17 mouse cellular contexts compared by ENCODE assay signal in the genomic region with DNA sequence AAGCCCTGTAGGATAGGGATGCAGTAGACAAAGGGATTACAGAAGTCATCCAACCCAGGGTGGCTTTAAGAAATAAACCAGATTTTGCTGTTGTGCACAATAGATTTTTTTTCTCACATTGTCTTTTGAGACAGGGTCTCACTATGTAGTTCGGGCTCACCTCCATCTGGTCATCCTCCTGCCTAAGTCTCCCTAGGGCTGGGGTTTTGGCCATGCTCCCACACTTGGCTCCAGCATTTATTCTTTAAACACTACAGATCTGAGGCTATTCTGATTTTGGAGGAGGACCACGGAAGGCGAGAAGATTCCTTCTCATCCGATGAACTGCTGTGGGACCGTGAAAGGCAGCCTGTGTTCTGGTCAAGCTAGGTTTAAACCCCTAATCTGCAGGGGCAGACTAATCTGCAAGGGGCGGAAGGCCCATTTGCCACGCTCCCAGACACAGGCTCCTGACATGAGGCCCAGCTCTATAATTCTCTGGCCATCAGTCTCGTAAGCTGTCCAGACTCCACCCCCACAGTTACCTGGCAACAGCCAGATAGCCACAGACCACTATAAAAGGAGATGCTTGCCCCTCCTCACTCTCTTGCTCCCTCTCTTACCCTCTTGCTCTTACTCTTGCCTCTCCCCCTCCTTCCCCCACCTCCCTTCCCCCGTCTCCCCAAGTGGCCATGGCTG. TPM values are rescaled to one million over a fixed set of nuclear protein-coding genes. Genes with fewer than 3 reads are reported as not detected.
DNase-seq lines count a peak whose midpoint lies in the region; ATAC-seq lines count a peak whose summit lies in the region.
"Had no signal": no experiment of that assay in that cellular context is flagged by ENCODE, and none has a peak within 500 bp of the region (broad histone marks: within the 10 kb centered on the region; RNA-seq: fewer than 3 reads in every experiment).

No protein-coding gene starts in this region.

- H3K36me3 ChIP-seq in neural tube, embryonic 11.5 days (ENCODE audit: control insufficient read depth, insufficient read depth, low read length), result no peaks in the 10 kb centered on the region
- no peaks in the 10 kb centered on the region for H3K36me3 ChIP-seq in midbrain, embryonic 12.5 days
- H3K36me3 ChIP-seq in stomach, embryonic 16.5 days (ENCODE audit: control insufficient read depth, insufficient read depth, low read length), result peaks cover 71% of the 10 kb centered on the region
- H3K36me3 ChIP-seq: neural tube, embryonic 12.5 days had no signal

- peak; percentile 50 for ATAC-seq in neural tube, embryonic 11.5 days (ENCODE audit: insufficient read depth, low FRiP score, low TSS enrichment)
- peak; percentile 66 for ATAC-seq in midbrain, embryonic 12.5 days (ENCODE audit: low FRiP score, low read depth)
- 0 out of 2 replicates have a peak, but pooled peaks have one; percentile 19 for ATAC-seq in stomach, embryonic 16.5 days (ENCODE audit: insufficient read depth, low FRiP score)
- no peak for ATAC-seq in erythroblast, adult 5-6 weeks (replicated peaks; ENCODE audit: low FRiP score, poor library complexity, severe bottlenecking)
- ATAC-seq: intestine, embryonic 16.5 days had no signal

- peak; percentile 54 to 68 for DNase-seq in cerebellum, postnatal 14 days
- no peak for DNase-seq in cerebellum, adult 18-20 months
- DNase-seq in neural tube, embryonic 11.5 days (ENCODE audit: low spot score), result no peak
- no peak for DNase-seq in neural tube, embryonic 10.5 days (ENCODE audit: extremely low spot score, low spot score)
- DNase-seq in layer of hippocampus, adult 9-11 months, result no peak
- DNase-seq: cerebellum, postnatal 25 days; heart, postnatal 14 days; kidney, postnatal 25 days; liver; lung, adult 2 months; right cerebral cortex, postnatal 14 days had no signal

- H3K4me2 ChIP-seq in neural tube, embryonic 11.5 days (ENCODE audit: low read depth), result no peak overlapping the region
- no peak overlapping the region for H3K4me2 ChIP-seq in midbrain, embryonic 12.5 days (replicated peaks)
- no peak overlapping the region for H3K4me2 ChIP-seq in stomach, embryonic 16.5 days (ENCODE audit: low read depth, low read length)
- H3K4me2 ChIP-seq: embryonic facial prominence, embryonic 15.5 days; neural tube, embryonic 12.5 days had no signal

- no peak overlapping the region for H3K27ac ChIP-seq in neural tube, embryonic 11.5 days (ENCODE audit: low read depth, low read length)
- H3K27ac ChIP-seq in midbrain, embryonic 12.5 days (replicated peaks), result 0 out of 2 replicates have a peak overlapping the region, but pooled peaks have one; percentile 10
- no peak overlapping the region for H3K27ac ChIP-seq in stomach, embryonic 16.5 days (ENCODE audit: low read length)
- H3K27ac ChIP-seq: embryonic facial prominence, embryonic 15.5 days; neural tube, embryonic 12.5 days had no signal

- H3K4me1 ChIP-seq in neural tube, embryonic 11.5 days (ENCODE audit: control insufficient read depth, insufficient read depth, low read length), result peaks cover 4% of the 10 kb centered on the region; the same call in 1 of the 2 replicates
- peaks cover 4% of the 10 kb centered on the region; the same call in 1 of the 2 replicates for H3K4me1 ChIP-seq in midbrain, embryonic 12.5 days
- H3K4me1 ChIP-seq in stomach, embryonic 16.5 days (ENCODE audit: control insufficient read depth, insufficient read depth, low read length), result 0 out of 2 replicates have a peak, but pooled peaks cover 2% of the 10 kb centered on the region
- H3K4me1 ChIP-seq: embryonic facial prominence, embryonic 15.5 days had no signal

- no peaks in the 10 kb centered on the region for H3K9me3 ChIP-seq in neural tube, embryonic 11.5 days (ENCODE audit: control insufficient read depth, low read length)
- no peaks in the 10 kb centered on the region for H3K9me3 ChIP-seq in midbrain, embryonic 12.5 days
- no peaks in the 10 kb centered on the region for H3K9me3 ChIP-seq in stomach, embryonic 16.5 days (replicated peaks; ENCODE audit: control insufficient read depth, low read length)
- H3K9me3 ChIP-seq: embryonic facial prominence, embryonic 15.5 days; neural tube, embryonic 12.5 days had no signal

- no peaks in the 10 kb centered on the region for H3K27me3 ChIP-seq in neural tube, embryonic 11.5 days (ENCODE audit: control insufficient read depth, insufficient read depth, low read length)
- peaks cover 10% of the 10 kb centered on the region; the same call in 1 of the 2 replicates for H3K27me3 ChIP-seq in midbrain, embryonic 12.5 days
- no peaks in the 10 kb centered on the region for H3K27me3 ChIP-seq in stomach, embryonic 16.5 days (ENCODE audit: control insufficient read depth, insufficient read depth, low read length)
- H3K27me3 ChIP-seq: embryonic facial prominence, embryonic 15.5 days; neural tube, embryonic 12.5 days had no signal

- H3K4me3 ChIP-seq in neural tube, embryonic 11.5 days (ENCODE audit: low read depth, low read length), result no peak overlapping the region
- H3K4me3 ChIP-seq in midbrain, embryonic 12.5 days, result no peak overlapping the region
- no peak overlapping the region for H3K4me3 ChIP-seq in stomach, embryonic 16.5 days (replicated peaks; ENCODE audit: low read length)
- H3K4me3 ChIP-seq: embryonic facial prominence, embryonic 15.5 days; neural tube, embryonic 12.5 days had no signal

- WGBS in neural tube, embryonic 11.5 days, result 33% methylated on average over 9 of the region's 9 CpGs
- WGBS in midbrain, embryonic 12.5 days, result 29% methylated on average over 9 of the region's 9 CpGs
- 67% methylated on average over 9 of the region's 9 CpGs for whole genome bisulfite sequencing in stomach, embryonic 16.5 days

- no peak overlapping the region for H3K9ac ChIP-seq in neural tube, embryonic 11.5 days (ENCODE audit: low read length)
- 0 out of 2 replicates have a peak overlapping the region, but pooled peaks have one; percentile 11 for H3K9ac ChIP-seq in midbrain, embryonic 12.5 days (replicated peaks)
- no peak overlapping the region for H3K9ac ChIP-seq in stomach, embryonic 16.5 days (ENCODE audit: low read length)
- H3K9ac ChIP-seq: embryonic facial prominence, embryonic 15.5 days; neural tube, embryonic 12.5 days had no signal

RNA-seq across cellular contexts. Expression of gene Ppp5c, which starts 10.4 kb away (rescaled TPM):
- 120 and 128 TPM in 2 replicates for polyA plus RNA-seq in neural tube, embryonic 11.5 days (2014; fragmentation: Nextera tagmentation; extraction: Ambion mirVana)
- 102 TPM in 2 replicates for polyA plus RNA-seq in midbrain, embryonic 12.5 days (2016; fragmentation: Nextera tagmentation; extraction: Ambion mirVana)
- polyA plus RNA-seq in stomach, embryonic 16.5 days (2015; fragmentation: Nextera tagmentation; extraction: Ambion mirVana), result 87.9 and 95.6 TPM in 2 replicates
- 14.0 and 21.3 TPM in 2 replicates for total RNA-seq in erythroblast, adult 5-6 weeks (2015; ENCODE audit: low replicate concordance)
- 10.6 and 18.9 TPM in 2 replicates for total RNA-seq in erythroblast, adult 5-6 weeks (2017; ENCODE audit: low replicate concordance)

RNA-seq across cellular contexts. Expression of gene Hif3a, which starts 24.1 kb away (rescaled TPM):
- 6.9 and 7.6 TPM in 2 replicates for polyA plus RNA-seq in neural tube, embryonic 11.5 days (2014; fragmentation: Nextera tagmentation; extraction: Ambion mirVana)
- 4.9 and 5.1 TPM in 2 replicates for polyA plus RNA-seq in midbrain, embryonic 12.5 days (2016; fragmentation: Nextera tagmentation; extraction: Ambion mirVana)
- polyA plus RNA-seq in stomach, embryonic 16.5 days (2015; fragmentation: Nextera tagmentation; extraction: Ambion mirVana), result 49.6 and 60.1 TPM in 2 replicates
- total RNA-seq in erythroblast, adult 5-6 weeks (2015; ENCODE audit: low replicate concordance), result 0.42 and 0.58 TPM in 2 replicates
- total RNA-seq in erythroblast, adult 5-6 weeks (2017; ENCODE audit: low replicate concordance), result 0.17 TPM in 1 of 2 replicates, not detected in the other

RNA-seq across cellular contexts. Expression of gene Psg16, which starts 35.7 kb away (rescaled TPM):
- polyA plus RNA-seq in neural tube, embryonic 11.5 days (2014; fragmentation: Nextera tagmentation; extraction: Ambion mirVana), result 0.09 TPM in 1 of 2 replicates, not detected in the other
- 0.21 and 0.23 TPM in 2 replicates for polyA plus RNA-seq in midbrain, embryonic 12.5 days (2016; fragmentation: Nextera tagmentation; extraction: Ambion mirVana)
- 0.46 and 0.77 TPM in 2 replicates for polyA plus RNA-seq in stomach, embryonic 16.5 days (2015; fragmentation: Nextera tagmentation; extraction: Ambion mirVana)
- not detected in 2 replicates for total RNA-seq in erythroblast, adult 5-6 weeks (2015; ENCODE audit: low replicate concordance)
- total RNA-seq in erythroblast, adult 5-6 weeks (2017; ENCODE audit: low replicate concordance), result not detected in 2 replicates

RNA-seq across cellular contexts. Expression of gene Ccdc8, which starts 45.6 kb away (rescaled TPM):
- polyA plus RNA-seq in neural tube, embryonic 11.5 days (2014; fragmentation: Nextera tagmentation; extraction: Ambion mirVana), result 16.9 and 17.7 TPM in 2 replicates
- polyA plus RNA-seq in midbrain, embryonic 12.5 days (2016; fragmentation: Nextera tagmentation; extraction: Ambion mirVana), result 7.0 and 12.6 TPM in 2 replicates
- polyA plus RNA-seq in stomach, embryonic 16.5 days (2015; fragmentation: Nextera tagmentation; extraction: Ambion mirVana), result 40.4 and 45.1 TPM in 2 replicates
- total RNA-seq in erythroblast, adult 5-6 weeks (2015; ENCODE audit: low replicate concordance), result 0.19 TPM in 1 of 2 replicates, not detected in the other
- 0.14 and 1.0 TPM in 2 replicates for total RNA-seq in erythroblast, adult 5-6 weeks (2017; ENCODE audit: low replicate concordance)

RNA-seq across cellular contexts. Expression of gene Gm42372, which starts 55.3 kb away (rescaled TPM):
- 1.8 and 2.0 TPM in 2 replicates for polyA plus RNA-seq in neural tube, embryonic 11.5 days (2014; fragmentation: Nextera tagmentation; extraction: Ambion mirVana)
- 1.7 and 1.8 TPM in 2 replicates for polyA plus RNA-seq in midbrain, embryonic 12.5 days (2016; fragmentation: Nextera tagmentation; extraction: Ambion mirVana)
- polyA plus RNA-seq in stomach, embryonic 16.5 days (2015; fragmentation: Nextera tagmentation; extraction: Ambion mirVana), result 0.25 and 0.35 TPM in 2 replicates
- not detected in 2 replicates for total RNA-seq in erythroblast, adult 5-6 weeks (2015; ENCODE audit: low replicate concordance)
- total RNA-seq in erythroblast, adult 5-6 weeks (2017; ENCODE audit: low replicate concordance), result 0.28 TPM in 1 of 2 replicates, not detected in the other

Comparison
In these comparisons a context has a peak if more than half of its experiments do, and no peak if none do; other contexts are left out.
1. DNase-seq: peak in cerebellum, postnatal 14 days (2 of 2); none in cerebellum, adult 18-20 months (0 of 2), neural tube, embryonic 11.5 days (single experiment), neural tube, embryonic 10.5 days (single experiment) and layer of hippocampus, adult 9-11 months (single experiment).